Mouse (Mus musculus) adrenal gland, postnatal 36 days (tissue): Measurements from ENCODE around the gene Cisd3. TPM values are rescaled to one million over a fixed set of nuclear protein-coding genes. Genes with fewer than 3 reads are reported as not detected.

Experiments
- microRNA-seq: library from miRNA; unstranded; fragments of <30 nt; microRNA quantifications from one replicate; pipeline ENCODE4 v1.2.0, GENCODE M21; 2021
- total RNA-seq, 2 experiments: library from RNA; stranded (reverse); gene quantifications; 2 replicates each; pipeline ENCODE4 v1.2.3; 2021

Gene Cisd3
- total RNA-seq, 2 experiments from 2014 or later = 187 to 222 TPM

Small RNA genes within 50 kb of the gene (microRNA-seq; reads per million reads assigned to microRNA genes)
- gene Gm24158 (not detected), gene Mir6927 (0.75 reads per million)

Other genes with a start within 250 kb of the Cisd3 start
- gene 4933428G20Rik, start 185.5 kb upstream of the Cisd3 start, total RNA-seq = under 1 TPM in 1 of 2 experiments, not detected in 1; 0.33 TPM
- 10 to 100 TPM in 1 of 2 experiments, 1 to 10 TPM in 1; 6.8 to 14.5 TPM for gene Srcin1, start 109.6 kb upstream of the Cisd3 start, total RNA-seq
- 1 to 10 TPM; 4.9 to 5.8 TPM for gene Epop, start 56.1 kb upstream of the Cisd3 start, total RNA-seq
- gene Mllt6, start 22.4 kb upstream of the Cisd3 start, total RNA-seq = 10 to 100 TPM; 38.6 to 41.5 TPM
- 10 to 100 TPM; 25.7 to 28.5 TPM for gene Pcgf2, start 14.7 kb downstream of the Cisd3 start, total RNA-seq
- gene Psmb3, start 17.6 kb downstream of the Cisd3 start, total RNA-seq = 100 to 1,000 TPM; 227 to 235 TPM
- gene Pip4k2b, start 58.9 kb downstream of the Cisd3 start, total RNA-seq = 10 to 100 TPM; 27.5 to 29.6 TPM
- 10 to 100 TPM; 20.2 to 26.3 TPM for gene Cwc25, start 80.7 kb downstream of the Cisd3 start, total RNA-seq
- gene 1700001P01Rik, start 90.1 kb downstream of the Cisd3 start, total RNA-seq = not detected
- gene Rpl23, start 96.6 kb downstream of the Cisd3 start, total RNA-seq = 100 to 1,000 TPM; 851 to 921 TPM
- gene Lasp1, start 113.2 kb downstream of the Cisd3 start, total RNA-seq = 100 to 1,000 TPM; 103 to 128 TPM
- gene B230217C12Rik, start 155.0 kb downstream of the Cisd3 start, total RNA-seq = 1 to 10 TPM; 2.8 to 3.6 TPM
- 1 to 10 TPM in 1 of 2 experiments, under 1 TPM in 1; 0.63 to 1.6 TPM for gene Fbxo47, start 198.3 kb downstream of the Cisd3 start, total RNA-seq